Mouse (Mus musculus) CH12.LX (cell line): ENCODE measurements at regions not wholly inside any gene's neighbourhood (a gene's known extent, or its start where the extent isn't known, plus 50 kb on each side); places are given as distances from the start of the nearest gene placed in this dataset.

Experiments
- DNase-seq: peaks from one replicate; pipeline ENCODE4 v3.0.0-alpha.2; 2013; ENCODE audit errors: extremely low read depth
- H3K27ac ChIP-seq: 2 replicates; pipeline ENCODE4 v1.5.1; 2012; ENCODE audit warnings: low read depth, mild to moderate bottlenecking, control low read depth, moderate library complexity; ENCODE audit not compliant: insufficient read depth
- H3K27me3 ChIP-seq: replicated peaks from 2 replicates; pipeline ENCODE3; 2012; ENCODE audit warnings: inconsistent platforms
- H3K36me3 ChIP-seq, 2 experiments: replicated peaks in 1 of 2; 2 replicates each; pipeline versions ENCODE3 to v1.6.1; 2012; ENCODE audit warnings: inconsistent platforms in 1 of 2, low read length in 1 of 2, mild to moderate bottlenecking in 1 of 2, mixed read lengths in 1 of 2, moderate library complexity in 1 of 2; ENCODE audit not compliant: control insufficient read depth in 1 of 2, insufficient read depth in 1 of 2
- H3K4me1 ChIP-seq, 2 experiments: 2 replicates each; pipeline ENCODE4 v1.6.1; 2012; ENCODE audit warnings: inconsistent platforms in 1 of 2, moderate library complexity in 1 of 2; ENCODE audit not compliant: insufficient read depth in 2 of 2, control insufficient read depth in 1 of 2
- H3K4me2 ChIP-seq: 2 replicates; pipeline ENCODE4 v1.6.1; 2012; ENCODE audit warnings: low read depth, mild to moderate bottlenecking, control low read depth; ENCODE audit not compliant: poor library complexity, insufficient read depth, severe bottlenecking
- H3K4me3 ChIP-seq, 3 experiments: fragments of 150-350 bp in 1 of 3; sonication (generic) in 1 of 3; replicated peaks in 1 of 3; 2 replicates each; pipeline versions ENCODE3 to v1.5.1; 2011 to 2012; ENCODE audit warnings: low read depth in 2 of 3, low read length in 2 of 3, mild to moderate bottlenecking in 2 of 3, moderate library complexity in 2 of 3, control low read depth in 1 of 3, improper control_type of control experiment in 1 of 3, inconsistent platforms in 1 of 3, mixed read lengths in 1 of 3; ENCODE audit not compliant: poor library complexity in 1 of 3
- H3K79me2 ChIP-seq: replicated peaks from 2 replicates; pipeline ENCODE4 v1.6.1; 2012; ENCODE audit warnings: mild to moderate bottlenecking, moderate library complexity; ENCODE audit not compliant: control insufficient read depth, poor library complexity, insufficient read depth, severe bottlenecking; ENCODE audit errors: extremely low read depth
- H3K9ac ChIP-seq: 2 replicates; pipeline ENCODE4 v1.6.1; 2012; ENCODE audit warnings: low read depth, mild to moderate bottlenecking, control low read depth, moderate library complexity; ENCODE audit not compliant: insufficient read depth
- H3K9me3 ChIP-seq: replicated peaks from 2 replicates; pipeline ENCODE3; 2012; ENCODE audit warnings: low read length, inconsistent platforms, mixed read lengths
- BHLHE40 ChIP-seq: IDR thresholded peaks from 2 replicates; pipeline ENCODE4 v1.6.1; 2011; ENCODE audit warnings: mild to moderate bottlenecking, low read depth, low read length, improper control_type of control experiment
- CHD2 ChIP-seq: IDR thresholded peaks from 2 replicates; pipeline ENCODE4 v1.6.1; 2011; ENCODE audit warnings: low read length, improper control_type of control experiment
- ELF1 ChIP-seq: IDR thresholded peaks from 2 replicates; pipeline ENCODE4 v1.6.1; 2014; ENCODE audit warnings: low read depth, mild to moderate bottlenecking, inconsistent platforms, low read length, improper control_type of control experiment
- KAT2A ChIP-seq: IDR thresholded peaks from 2 replicates; pipeline ENCODE4 v1.6.1; 2012; ENCODE audit warnings: low read length, improper control_type of control experiment, inconsistent platforms; ENCODE audit not compliant: insufficient replicate concordance
- MAFK ChIP-seq: IDR thresholded peaks from 2 replicates; pipeline ENCODE4 v1.6.1; 2011; ENCODE audit warnings: low read length, improper control_type of control experiment; ENCODE audit not compliant: insufficient replicate concordance
- MAX ChIP-seq: IDR thresholded peaks from 2 replicates; pipeline ENCODE4 v1.6.1; 2011; ENCODE audit warnings: low read length, improper control_type of control experiment
- MXI1 ChIP-seq: IDR thresholded peaks from 2 replicates; pipeline ENCODE4 v1.6.1; 2011; ENCODE audit warnings: mild to moderate bottlenecking, low read depth, low read length, improper control_type of control experiment
- NELFE ChIP-seq: IDR thresholded peaks from 2 replicates; pipeline ENCODE4 v1.6.1; 2011; ENCODE audit warnings: low read depth, low read length, improper control_type of control experiment
- POLR2AphosphoS2 ChIP-seq: IDR thresholded peaks from 2 replicates; pipeline ENCODE4 v1.6.1; 2011; ENCODE audit warnings: low read depth, low read length, improper control_type of control experiment
- SMC3 ChIP-seq: IDR thresholded peaks from 2 replicates; pipeline ENCODE4 v1.6.1; 2011; ENCODE audit warnings: low read depth, low read length, improper control_type of control experiment
- TCF12 ChIP-seq: IDR thresholded peaks from 2 replicates; pipeline ENCODE4 v1.6.1; 2014; ENCODE audit warnings: low read depth, mild to moderate bottlenecking, inconsistent platforms, low read length, improper control_type of control experiment
- UBTF ChIP-seq: IDR thresholded peaks from 2 replicates; pipeline ENCODE4 v1.6.1; 2012; ENCODE audit warnings: low read depth, mild to moderate bottlenecking, inconsistent platforms, low read length, improper control_type of control experiment, moderate library complexity
- ZKSCAN1 ChIP-seq: IDR thresholded peaks from 2 replicates; pipeline ENCODE4 v1.6.1; 2012; ENCODE audit warnings: low read depth, inconsistent platforms, low read length, improper control_type of control experiment, borderline replicate concordance
- ZNF384 ChIP-seq: IDR thresholded peaks from 2 replicates; pipeline ENCODE4 v1.6.1; 2012; ENCODE audit warnings: low read depth, low read length, improper control_type of control experiment, inconsistent platforms
- dilution Hi-C: fragments of 300-500 bp; cut with MboI; formaldehyde crosslinking; loops from 2 replicates; pipeline ENCODE4 v1.14.3; 2020; ENCODE audit warnings: low sequenced_read_pairs; ENCODE audit not compliant: extremely low pct_unique_long_range_greater_than_20kb, extremely low pct_ligation_motif_present
- in situ Hi-C: fragments of 300-500 bp; cut with MboI; formaldehyde crosslinking; loops from 3 replicates; pipeline ENCODE4 v1.14.3; 2019; ENCODE audit warnings: low sequenced_read_pairs, low pct_ligation_motif_present, low pct_unique_long_range_greater_than_20kb, mixed read lengths

DNA sequence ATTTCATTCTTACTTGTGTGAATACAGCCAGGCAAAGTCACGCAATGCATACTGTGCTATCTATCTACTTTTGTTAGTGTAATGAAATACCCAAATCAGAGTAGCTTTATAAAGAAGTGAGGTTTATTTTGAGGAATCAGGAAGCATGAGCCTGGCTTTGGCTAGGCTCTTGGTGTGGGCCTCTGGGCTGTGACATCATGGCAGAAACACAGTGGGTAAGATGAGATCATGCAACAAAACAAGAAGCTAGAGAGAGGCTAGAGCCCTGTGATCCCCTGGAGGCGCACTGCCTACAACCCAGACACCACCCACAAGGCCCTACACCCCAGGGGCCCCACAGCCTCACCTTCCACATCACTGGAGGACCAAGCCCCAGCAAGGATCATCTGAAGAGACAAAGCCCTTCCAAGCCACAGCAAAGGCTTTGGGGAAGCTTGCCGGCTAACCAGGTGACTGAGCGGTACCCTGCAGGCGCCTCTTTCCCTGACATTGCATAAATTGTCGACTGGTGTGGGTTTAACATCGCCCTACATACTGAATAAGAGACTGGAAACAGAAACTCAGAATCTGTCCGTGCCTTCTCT lies 143.8 kb upstream of the Frmd6 start (continued):
- TF ChIP-seq UBTF (no peak), SMC3 (no peak), KAT2A (no peak), MXI1 (no peak), TCF12 (peak; percentile 19; the same call in 1 of the 2 replicates), BHLHE40 (peak; percentile 20; the same call in 1 of the 2 replicates), POLR2AphosphoS2 (no peak)

DNA sequence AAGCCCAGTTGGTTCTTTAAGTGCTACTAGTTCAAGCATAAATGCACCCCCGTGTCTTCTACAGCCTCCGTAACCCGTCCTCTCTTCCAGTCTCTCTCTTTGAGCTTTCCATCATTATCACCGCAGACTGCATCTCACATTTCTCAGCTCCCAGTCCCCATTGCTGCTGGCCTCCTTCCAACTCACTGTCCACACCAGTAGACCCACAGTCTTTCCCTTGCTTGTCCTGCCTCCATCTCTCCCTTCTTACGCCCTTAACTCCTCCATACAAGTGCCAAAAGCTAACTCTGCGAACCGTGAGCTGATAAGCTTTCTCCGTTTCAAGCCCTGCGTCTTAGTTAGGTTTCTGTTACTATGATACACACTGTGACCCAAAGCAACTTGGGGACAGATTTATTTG lies 141.0 kb upstream of the Frmd6 start:
- dilution Hi-C loops: no loop called here
- no peak for TF ChIP-seq NELFE
- no peak for TF ChIP-seq CHD2
- TF ChIP-seq ZNF384: no peak
- no peak for TF ChIP-seq ELF1
- TF ChIP-seq ZKSCAN1: no peak
- TF ChIP-seq, all 38 proteins: peak for 0
- H3K4me3 ChIP-seq: no peak overlapping the region
- H3K4me1 ChIP-seq: peaks cover 5 to 18% of the 10 kb centered on the region in 2 experiments; a peak in 3 of 4 replicates
- H3K9me3 ChIP-seq: no peaks in the 10 kb centered on the region
- H3K27me3 ChIP-seq: no peaks in the 10 kb centered on the region
- no peak overlapping the region for H3K9ac ChIP-seq
- DNase-seq: no peak
- no peaks in the 10 kb centered on the region for H3K79me2 ChIP-seq
- H3K4me2 ChIP-seq: no peak overlapping the region
- in situ Hi-C loops: no loop called here
- H3K36me3 ChIP-seq: no peaks in the 10 kb centered on the region
- H3K27ac ChIP-seq: no peak overlapping the region

DNA sequence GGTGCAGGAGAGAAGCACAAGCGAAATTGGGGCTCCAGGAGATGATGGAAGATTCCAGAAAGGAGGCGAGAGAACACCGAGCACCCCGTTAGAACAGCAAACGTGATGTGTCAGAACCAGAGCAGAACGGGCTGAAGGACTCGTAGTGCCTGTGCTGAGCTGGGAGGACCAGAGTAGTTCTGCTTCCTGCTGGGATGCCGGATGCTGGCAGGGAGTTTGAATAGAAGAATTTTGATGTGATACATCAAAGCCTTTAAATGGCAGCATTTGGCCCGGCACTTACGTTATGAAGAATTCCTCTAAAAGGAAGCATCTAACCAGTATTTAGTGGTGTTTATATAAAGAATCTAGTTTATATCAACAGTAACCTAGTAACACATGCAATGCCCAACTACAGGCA lies 139.9 kb upstream of the Frmd6 start:
- peaks cover 5 to 18% of the 10 kb centered on the region in 2 experiments; a peak in 3 of 4 replicates for H3K4me1 ChIP-seq
- no peak for DNase-seq
- no peaks in the 10 kb centered on the region for H3K27me3 ChIP-seq
- no peak overlapping the region for H3K9ac ChIP-seq
- no peaks in the 10 kb centered on the region for H3K36me3 ChIP-seq
- H3K4me2 ChIP-seq: no peak overlapping the region
- no peak overlapping the region for H3K27ac ChIP-seq
- no peaks in the 10 kb centered on the region for H3K9me3 ChIP-seq
- TF ChIP-seq MAFK: no peak
- no peak for TF ChIP-seq MAX
- H3K79me2 ChIP-seq: no peaks in the 10 kb centered on the region
- no peak overlapping the region for H3K4me3 ChIP-seq
- dilution Hi-C loops: no loop called here
- in situ Hi-C loops: no loop called here
